Mouse (Mus musculus): Measurements from ENCODE around the gene Dlgap1. TPM values are rescaled to one million over a fixed set of nuclear protein-coding genes. Genes with fewer than 3 reads are reported as not detected.

The Dlgap1 gene
- total and polyA plus RNA-seq, 3 experiments: 0.39 to 1.6 (median 0.52) TPM

DNA sequence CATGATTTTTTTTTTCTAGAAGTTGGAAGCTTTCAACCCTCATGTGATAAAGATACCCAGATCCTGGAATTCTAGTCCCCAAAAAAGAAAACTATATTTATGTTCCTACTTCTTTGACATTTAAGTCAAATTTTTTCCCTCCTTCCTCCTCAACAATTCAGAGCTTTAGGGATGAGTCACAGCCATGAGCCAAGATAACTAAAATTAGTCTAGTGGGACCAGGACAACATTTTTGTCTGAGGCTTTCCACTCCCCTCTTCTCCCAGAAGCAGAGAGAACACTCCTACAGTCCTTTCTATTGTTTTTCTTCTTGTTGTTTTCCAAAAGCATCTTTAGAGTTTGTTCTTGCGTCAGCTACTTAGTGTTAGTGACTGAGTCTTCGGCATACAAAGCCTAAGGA is 627.5 kb downstream of the Dlgap1 start:
- Histone ChIP-seq H3K27me3 (ENCODE audit: control insufficient read depth, insufficient read depth, low read length) (no peaks in the 10 kb centered on the region), H3K79me2 (replicated peaks; ENCODE audit: control insufficient read depth, insufficient read depth, low read length) (no peaks in the 10 kb centered on the region), H3K27ac (no peak overlapping the region), H3K36me3 (ENCODE audit: control insufficient read depth, insufficient read depth, low read length) (no peaks in the 10 kb centered on the region), H3K4me3 (no peak overlapping the region), H3K9ac (ENCODE audit: low read depth, low read length) (no peak overlapping the region), H3K4me1 (ENCODE audit: control insufficient read depth, insufficient read depth, low read length) (no peaks in the 10 kb centered on the region)
- no peak for DNase-seq
- intact Hi-C loops (cut with DNase I): no loop called here
- 80% methylated on average over 2 of the region's 2 CpGs for WGBS
- TF ChIP-seq POLR2A (IDR thresholded peaks at IDR 0.05; ENCODE audit: insufficient read depth, low read depth, low read length) (no peak), EP300 (IDR thresholded peaks at IDR 0.05; ENCODE audit: insufficient read depth, low read depth, low read length) (no peak), CTCF (IDR thresholded peaks at IDR 0.05) (no peak)

DNA sequence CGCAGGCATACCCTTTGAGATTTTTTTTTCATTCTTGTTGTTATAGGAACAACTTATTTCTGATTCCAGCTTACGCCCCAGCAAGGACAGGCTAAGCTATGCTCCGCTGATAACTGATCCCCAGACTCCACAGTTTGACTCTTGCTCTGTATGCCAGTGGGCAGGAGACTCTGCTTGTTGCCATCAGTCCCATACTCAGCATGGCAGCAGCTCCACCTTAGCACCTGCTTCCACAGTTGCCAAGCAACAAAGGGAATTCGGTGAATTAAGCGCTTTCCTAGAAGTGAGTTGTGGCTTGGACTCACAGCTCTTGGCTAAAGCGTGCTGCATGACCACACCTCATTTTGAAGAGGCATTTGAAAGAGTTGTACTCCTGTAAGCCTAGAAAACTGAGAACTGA is 631.6 kb downstream of the Dlgap1 start:
- no peak overlapping the region for H3K27ac ChIP-seq
- TF ChIP-seq CTCF (IDR thresholded peaks at IDR 0.05) (no peak), EP300 (IDR thresholded peaks at IDR 0.05; ENCODE audit: insufficient read depth, low read depth, low read length) (no peak), POLR2A (IDR thresholded peaks at IDR 0.05; ENCODE audit: insufficient read depth, low read depth, low read length) (no peak)
- WGBS: 75% methylated on average over 6 of the region's 6 CpGs
- H3K36me3 ChIP-seq (ENCODE audit: control insufficient read depth, insufficient read depth, low read length): no peaks in the 10 kb centered on the region
- intact Hi-C loops (cut with DNase I): no loop called here
- no peak for DNase-seq
- H3K27me3 ChIP-seq (ENCODE audit: control insufficient read depth, insufficient read depth, low read length): no peaks in the 10 kb centered on the region
- no peaks in the 10 kb centered on the region for H3K4me1 ChIP-seq (ENCODE audit: control insufficient read depth, insufficient read depth, low read length)
- no peaks in the 10 kb centered on the region for H3K79me2 ChIP-seq (replicated peaks; ENCODE audit: control insufficient read depth, insufficient read depth, low read length)
- H3K4me3 ChIP-seq: no peak overlapping the region
- no peak overlapping the region for H3K9ac ChIP-seq (ENCODE audit: low read depth, low read length)

DNA sequence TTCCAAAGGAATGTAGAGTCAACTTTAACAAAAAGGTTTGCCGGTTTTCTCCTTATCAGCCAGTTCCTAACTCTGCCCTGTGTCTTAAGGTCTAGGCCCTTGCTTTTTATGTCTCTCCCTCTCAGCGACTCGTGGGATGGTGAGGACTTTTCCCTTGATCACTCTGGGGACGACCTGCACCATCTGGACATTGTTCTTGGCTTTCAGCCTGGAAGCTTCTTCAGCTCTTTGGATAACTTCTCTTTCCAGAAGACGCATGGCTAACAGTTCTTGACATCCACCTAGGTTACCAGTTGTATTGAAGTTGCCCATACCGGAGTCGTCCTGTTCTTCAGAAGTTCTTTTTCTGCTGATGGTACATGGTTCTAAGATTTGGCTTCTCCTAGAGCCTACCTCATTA is 633.2 kb downstream of the Dlgap1 start:
- no peaks in the 10 kb centered on the region for H3K36me3 ChIP-seq (ENCODE audit: control insufficient read depth, insufficient read depth, low read length)
- no peak overlapping the region for H3K27ac ChIP-seq
- TF ChIP-seq EP300 (IDR thresholded peaks at IDR 0.05; ENCODE audit: insufficient read depth, low read depth, low read length): no peak
- no peak overlapping the region for H3K9ac ChIP-seq (ENCODE audit: low read depth, low read length)
- WGBS: 66% methylated on average over 7 of the region's 7 CpGs
- intact Hi-C loops (cut with DNase I): no loop called here
- no peak for DNase-seq
- H3K79me2 ChIP-seq (replicated peaks; ENCODE audit: control insufficient read depth, insufficient read depth, low read length): no peaks in the 10 kb centered on the region
- no peaks in the 10 kb centered on the region for H3K4me1 ChIP-seq (ENCODE audit: control insufficient read depth, insufficient read depth, low read length)
- no peak overlapping the region for H3K4me3 ChIP-seq
- no peaks in the 10 kb centered on the region for H3K27me3 ChIP-seq (ENCODE audit: control insufficient read depth, insufficient read depth, low read length)

DNA sequence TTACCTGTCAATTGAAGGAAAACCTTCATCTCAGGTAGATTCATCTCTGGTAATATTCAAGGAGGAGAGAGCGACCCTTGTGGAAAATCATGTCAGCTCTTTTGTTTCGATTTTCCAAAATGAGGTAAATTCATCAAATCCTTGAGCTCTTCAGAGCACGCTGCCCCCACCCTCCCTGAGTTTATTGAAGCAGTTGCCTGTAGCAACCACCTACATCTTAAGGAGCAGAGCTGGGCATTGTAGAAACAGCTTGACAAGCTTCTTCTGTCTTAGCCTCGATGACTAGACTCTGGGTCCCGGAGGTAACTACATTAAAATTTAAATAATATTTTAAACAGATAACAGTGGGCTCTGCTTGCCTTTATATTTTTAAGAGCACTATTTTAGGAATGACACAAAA is 636.8 kb downstream of the Dlgap1 start:
- Histone ChIP-seq H3K4me1 (ENCODE audit: control insufficient read depth, insufficient read depth, low read length) (no peaks in the 10 kb centered on the region), H3K79me2 (replicated peaks; ENCODE audit: control insufficient read depth, insufficient read depth, low read length) (no peaks in the 10 kb centered on the region), H3K27me3 (ENCODE audit: control insufficient read depth, insufficient read depth, low read length) (no peaks in the 10 kb centered on the region), H3K9ac (ENCODE audit: low read depth, low read length) (no peak overlapping the region), H3K27ac (no peak overlapping the region), H3K4me3 (no peak overlapping the region), H3K36me3 (ENCODE audit: control insufficient read depth, insufficient read depth, low read length) (no peaks in the 10 kb centered on the region)
- intact Hi-C loops (cut with DNase I): no loop called here
- DNase-seq: no peak
- WGBS: 70% methylated on average over 5 of the region's 5 CpGs
- TF ChIP-seq POLR2A (IDR thresholded peaks at IDR 0.05; ENCODE audit: insufficient read depth, low read depth, low read length) (no peak), CTCF (IDR thresholded peaks at IDR 0.05) (no peak)

DNA sequence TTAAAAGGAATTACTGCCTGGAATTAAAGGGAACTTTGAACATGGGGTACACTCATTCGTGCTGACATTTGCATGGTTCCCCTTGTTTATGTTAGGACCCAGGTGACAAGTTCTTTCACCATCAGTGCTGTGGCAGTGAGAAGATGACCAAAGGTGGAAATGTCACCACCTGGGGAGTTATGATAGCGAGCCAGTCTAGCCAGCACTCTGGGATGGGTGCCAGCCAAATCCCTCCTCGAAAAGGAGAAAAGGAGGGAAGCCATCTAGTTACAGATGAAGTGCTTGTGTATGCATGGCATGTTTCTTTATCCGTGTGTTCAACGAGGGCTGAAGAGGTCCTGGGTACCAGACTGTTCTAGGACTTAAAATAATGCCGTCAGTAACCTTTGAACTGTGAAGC is 643.3 kb downstream of the Dlgap1 start:
- TF ChIP-seq EP300 (IDR thresholded peaks at IDR 0.05; ENCODE audit: insufficient read depth, low read depth, low read length) (no peak), POLR2A (IDR thresholded peaks at IDR 0.05; ENCODE audit: insufficient read depth, low read depth, low read length) (no peak)
- DNase-seq: no peak
- intact Hi-C loops (cut with DNase I): no loop called here
- Histone ChIP-seq H3K4me3 (no peak overlapping the region), H3K9ac (ENCODE audit: low read depth, low read length) (no peak overlapping the region), H3K4me1 (ENCODE audit: control insufficient read depth, insufficient read depth, low read length) (no peaks in the 10 kb centered on the region), H3K27me3 (ENCODE audit: control insufficient read depth, insufficient read depth, low read length) (no peaks in the 10 kb centered on the region), H3K36me3 (ENCODE audit: control insufficient read depth, insufficient read depth, low read length) (no peaks in the 10 kb centered on the region), H3K27ac (no peak overlapping the region), H3K79me2 (replicated peaks; ENCODE audit: control insufficient read depth, insufficient read depth, low read length) (no peaks in the 10 kb centered on the region)
- WGBS: 44% methylated on average over 6 of the region's 6 CpGs

DNA sequence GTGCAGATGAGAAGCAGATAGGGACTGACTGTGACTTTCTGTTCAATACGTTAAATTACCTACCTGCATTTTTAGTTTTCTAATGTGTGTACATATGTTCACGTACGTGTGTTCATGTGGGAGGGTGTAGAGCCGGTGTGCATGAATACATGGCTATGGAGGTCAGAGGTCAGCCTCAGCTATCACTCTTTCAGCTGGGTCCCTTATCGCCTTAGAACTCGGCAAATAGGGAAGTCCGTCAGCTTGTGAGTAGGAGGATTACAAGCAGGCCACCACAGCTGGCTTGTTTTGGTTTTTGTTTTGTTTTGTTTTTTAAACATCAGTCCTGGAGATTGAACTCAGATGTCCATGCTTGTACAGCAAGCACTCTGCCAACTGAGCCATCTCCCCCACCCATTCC is 645.0 kb downstream of the Dlgap1 start:
- 71% methylated on average over 7 of the region's 7 CpGs for WGBS
- no peak for DNase-seq
- Histone ChIP-seq H3K4me1 (ENCODE audit: control insufficient read depth, insufficient read depth, low read length) (no peaks in the 10 kb centered on the region), H3K27ac (no peak overlapping the region), H3K36me3 (ENCODE audit: control insufficient read depth, insufficient read depth, low read length) (no peaks in the 10 kb centered on the region), H3K27me3 (ENCODE audit: control insufficient read depth, insufficient read depth, low read length) (no peaks in the 10 kb centered on the region), H3K9ac (ENCODE audit: low read depth, low read length) (no peak overlapping the region), H3K79me2 (replicated peaks; ENCODE audit: control insufficient read depth, insufficient read depth, low read length) (no peaks in the 10 kb centered on the region), H3K4me3 (no peak overlapping the region)
- no peak for TF ChIP-seq EP300 (IDR thresholded peaks at IDR 0.05; ENCODE audit: insufficient read depth, low read depth, low read length)
- TF ChIP-seq CTCF (IDR thresholded peaks at IDR 0.05): no peak
- TF ChIP-seq POLR2A (IDR thresholded peaks at IDR 0.05; ENCODE audit: insufficient read depth, low read depth, low read length): no peak
- intact Hi-C loops (cut with DNase I): no loop called here

Measured in heart, adult 2 months (tissue).